Mouse (Mus musculus) spleen, adult 2 months (tissue): ENCODE measurements around the gene Rcn3. TPM values are rescaled to one million over a fixed set of nuclear protein-coding genes. Genes with fewer than 3 reads are reported as not detected.
A peak's percentile ranks its signal among the peaks of the same experiment; 100 is the strongest.

Source experiments
- DNase-seq, 2 experiments: peaks; one replicate each; pipeline versions ENCODE4 v3.0.0 to v3.0.0-alpha.2; 2012 to 2021; ENCODE audit warnings: low spot score in 2 of 2, low read depth in 1 of 2
- H3K27ac ChIP-seq: fragments of 200-500 bp; 2 replicates; pipeline ENCODE4 v1.5.1; 2012; ENCODE audit warnings: low read length, inconsistent platforms; ENCODE audit not compliant: insufficient read depth
- H3K27me3 ChIP-seq: fragments of 200-500 bp; 2 replicates; pipeline ENCODE4 v1.6.1; 2012; ENCODE audit warnings: mild to moderate bottlenecking, moderate library complexity, low read length, inconsistent platforms; ENCODE audit not compliant: control insufficient read depth, insufficient read depth
- H3K36me3 ChIP-seq: fragments of 200-500 bp; 2 replicates; pipeline ENCODE4 v1.6.1; 2012; ENCODE audit warnings: mild to moderate bottlenecking, low read length, inconsistent platforms; ENCODE audit not compliant: control insufficient read depth, insufficient read depth
- H3K4me1 ChIP-seq: fragments of 200-500 bp; 2 replicates; pipeline ENCODE4 v1.6.1; 2011; ENCODE audit warnings: inconsistent platforms; ENCODE audit not compliant: control insufficient read depth, insufficient read depth, insufficient read length
- H3K4me3 ChIP-seq: fragments of 200-500 bp; 2 replicates; pipeline ENCODE4 v1.5.1; 2011; ENCODE audit warnings: mild to moderate bottlenecking, inconsistent platforms; ENCODE audit not compliant: insufficient read depth, insufficient read length; ENCODE audit errors: extremely low read depth
- CTCF ChIP-seq: fragments of 200-500 bp; IDR thresholded peaks from 2 replicates; pipeline ENCODE4 v1.5.1; 2011; ENCODE audit warnings: mild to moderate bottlenecking, inconsistent platforms; ENCODE audit not compliant: insufficient read depth, insufficient read length, insufficient replicate concordance; ENCODE audit errors: extremely low read depth
- POLR2A ChIP-seq: fragments of 200-500 bp; IDR thresholded peaks from 2 replicates; pipeline ENCODE4 v1.6.1; 2011; ENCODE audit warnings: low read depth, low read length, inconsistent platforms
- WGBS: fragments of 180-500 bp; shearing (Covaris S2); methylation state at CpG from one replicate; pipeline ENCODE4 v1.1.7; 2018; 5-methylcytosine and 5-hydroxymethylcytosine counted together
- polyA plus RNA-seq: library from polyadenylated mRNA; depleted of rRNA; stranded (reverse); fragments of >200 nt; gene quantifications from 2 replicates; pipeline ENCODE4 v1.2.3, GENCODE M21; 2012; rRNA removed

Gene Rcn3
- polyA plus RNA-seq, result 96.5 and 100 TPM in 2 replicates

DNA sequence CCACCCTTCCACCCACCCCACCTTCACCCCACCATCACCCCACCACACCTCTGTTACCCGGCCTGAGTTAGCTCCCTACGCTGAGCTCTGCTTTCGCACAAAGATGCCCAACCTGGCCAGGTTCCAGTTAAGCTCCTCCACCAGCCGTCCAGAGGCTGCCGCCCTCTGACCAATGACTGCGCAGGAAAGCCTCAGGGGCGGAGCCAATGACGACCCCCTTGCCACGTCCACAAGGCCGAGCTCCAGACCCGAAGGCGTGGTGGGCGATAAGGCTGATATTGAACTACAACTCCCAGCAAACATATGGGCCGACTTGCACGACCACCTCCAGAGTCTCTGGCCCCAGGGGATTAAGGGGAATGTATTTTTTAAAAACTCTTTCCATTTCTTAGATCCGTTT lies at the start of gene Rcn3:
TSS of gene Rcn3 (minus strand) at position 174 of the 400 bp plus-strand sequence.
- no peaks in the 10 kb centered on the region for H3K27me3 ChIP-seq
- no peaks in the 10 kb centered on the region; the same call in 1 of the 2 replicates for H3K36me3 ChIP-seq
- no peak for DNase-seq
- no peak for TF ChIP-seq POLR2A
- TF ChIP-seq CTCF, result no peak
- peaks cover 2% of the 10 kb centered on the region for H3K4me1 ChIP-seq
- H3K4me3 ChIP-seq, result peak within 1 kb of the TSS; percentile 38; the same call in 1 of the 2 replicates
- WGBS, result 2% methylated on average over 16 of the region's 16 CpGs
- H3K27ac ChIP-seq, result peak within 1 kb of the TSS; percentile 23

DNA sequence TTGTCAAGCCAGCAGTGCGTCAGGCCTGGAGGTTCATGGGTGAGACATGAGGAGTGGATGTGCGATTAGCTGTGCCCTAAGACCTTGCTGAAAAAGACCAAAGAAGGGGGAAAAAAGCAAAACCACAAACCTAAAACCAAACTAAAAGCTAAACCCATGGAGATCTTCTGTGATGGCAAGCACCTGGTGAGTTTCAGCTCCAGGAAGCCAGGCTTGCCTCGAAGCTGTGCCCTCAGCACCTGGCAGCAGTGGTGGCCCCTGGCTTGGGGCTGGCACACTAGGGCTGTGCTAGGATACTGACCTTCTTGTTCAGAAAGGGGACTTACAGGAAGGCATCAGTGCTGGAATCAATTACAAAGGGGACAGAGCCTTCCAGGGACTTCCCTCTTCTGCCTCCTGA lies 49.3 kb upstream of the Rcn3 start:
- 51% methylated on average over 3 of the region's 3 CpGs for WGBS
- H3K4me1 ChIP-seq, result no peaks in the 10 kb centered on the region; the same call in 1 of the 2 replicates

DNA sequence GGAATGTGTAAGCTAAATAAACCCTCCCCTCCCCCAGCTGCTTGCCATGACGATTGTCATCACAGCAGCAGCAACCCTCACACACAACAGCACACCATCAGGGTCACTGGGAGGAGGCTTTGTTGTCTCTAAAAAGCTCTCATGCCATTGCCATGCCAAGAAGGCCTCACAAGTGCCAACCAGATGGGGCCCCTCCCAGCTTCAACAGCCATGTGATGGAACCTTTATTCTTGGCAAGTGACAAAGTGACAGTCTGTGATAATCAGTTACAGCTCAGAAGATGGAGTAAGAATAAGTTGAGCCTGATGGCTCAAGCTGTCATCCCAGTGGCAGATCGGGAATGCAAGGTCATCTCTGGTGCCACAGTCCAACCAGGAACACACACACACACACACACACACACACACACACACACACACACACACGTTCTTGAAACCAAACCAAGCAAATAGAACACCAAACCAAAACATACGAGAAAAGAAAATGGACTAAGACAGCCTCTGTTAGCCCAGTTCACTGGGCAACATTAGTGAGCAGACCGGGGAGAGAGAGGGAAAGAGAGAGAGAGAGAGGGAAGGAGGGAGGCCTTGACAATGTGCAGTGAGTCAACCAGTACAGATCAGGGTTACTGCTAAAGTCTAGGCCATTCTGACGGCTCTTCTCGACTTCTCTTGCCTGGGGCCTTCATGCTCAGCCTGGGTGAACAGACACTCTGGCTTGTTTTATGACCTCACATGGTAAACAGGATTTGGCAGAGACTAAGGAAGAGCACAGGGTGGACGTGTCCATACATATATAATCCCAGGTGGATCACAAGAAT lies 48.1 kb upstream of the Rcn3 start:
- no peak overlapping the region for H3K4me3 ChIP-seq
- H3K4me1 ChIP-seq, result peaks cover 5% of the 10 kb centered on the region; the same call in 1 of the 2 replicates
- WGBS, result 88% methylated on average over 8 of the region's 8 CpGs
- H3K27me3 ChIP-seq, result no peaks in the 10 kb centered on the region
- H3K36me3 ChIP-seq, result peaks cover 15% of the 10 kb centered on the region
- no peak overlapping the region for H3K27ac ChIP-seq
- TF ChIP-seq POLR2A, result no peak
- TF ChIP-seq CTCF, result no peak
- no peak for DNase-seq

More for the DNA sequence above, 49.3 kb upstream of the Rcn3 start:
- H3K27ac ChIP-seq, result peak overlapping the region; percentile 25; the same call in 1 of the 2 replicates
- H3K27me3 ChIP-seq, result no peaks in the 10 kb centered on the region
- DNase-seq, result no peak
- peaks cover 20% of the 10 kb centered on the region for H3K36me3 ChIP-seq
- TF ChIP-seq POLR2A (no peak), CTCF (no peak)
- no peak overlapping the region for H3K4me3 ChIP-seq

DNA sequence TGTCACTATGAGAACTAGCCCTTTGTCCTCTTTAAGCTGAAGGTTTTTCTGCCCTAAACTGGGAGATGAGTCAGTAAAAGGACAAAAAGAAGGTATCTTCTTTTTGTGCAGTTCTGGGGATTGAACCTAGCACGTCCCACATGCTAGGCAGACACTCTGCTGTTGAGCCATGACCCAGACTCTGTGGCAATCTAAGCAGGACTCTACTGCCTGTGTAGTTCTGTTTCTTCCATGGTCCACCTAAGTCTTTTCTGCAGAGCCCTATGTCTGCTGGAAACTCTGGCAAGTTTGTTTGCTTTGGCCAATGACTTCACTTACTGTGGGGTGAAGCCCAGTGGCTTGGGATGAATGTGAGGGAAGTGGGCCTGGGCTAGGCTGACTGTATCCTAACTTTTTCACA lies 46.4 kb upstream of the Rcn3 start:
- H3K36me3 ChIP-seq, result peaks cover 6% of the 10 kb centered on the region
- no peak overlapping the region for H3K27ac ChIP-seq
- peaks cover 5% of the 10 kb centered on the region; the same call in 1 of the 2 replicates for H3K4me1 ChIP-seq
- TF ChIP-seq CTCF (no peak), POLR2A (no peak)
- WGBS, result 88% methylated on average over 1 of the region's 1 CpGs
- DNase-seq, result no peak
- no peaks in the 10 kb centered on the region for H3K27me3 ChIP-seq
- no peak overlapping the region for H3K4me3 ChIP-seq

DNA sequence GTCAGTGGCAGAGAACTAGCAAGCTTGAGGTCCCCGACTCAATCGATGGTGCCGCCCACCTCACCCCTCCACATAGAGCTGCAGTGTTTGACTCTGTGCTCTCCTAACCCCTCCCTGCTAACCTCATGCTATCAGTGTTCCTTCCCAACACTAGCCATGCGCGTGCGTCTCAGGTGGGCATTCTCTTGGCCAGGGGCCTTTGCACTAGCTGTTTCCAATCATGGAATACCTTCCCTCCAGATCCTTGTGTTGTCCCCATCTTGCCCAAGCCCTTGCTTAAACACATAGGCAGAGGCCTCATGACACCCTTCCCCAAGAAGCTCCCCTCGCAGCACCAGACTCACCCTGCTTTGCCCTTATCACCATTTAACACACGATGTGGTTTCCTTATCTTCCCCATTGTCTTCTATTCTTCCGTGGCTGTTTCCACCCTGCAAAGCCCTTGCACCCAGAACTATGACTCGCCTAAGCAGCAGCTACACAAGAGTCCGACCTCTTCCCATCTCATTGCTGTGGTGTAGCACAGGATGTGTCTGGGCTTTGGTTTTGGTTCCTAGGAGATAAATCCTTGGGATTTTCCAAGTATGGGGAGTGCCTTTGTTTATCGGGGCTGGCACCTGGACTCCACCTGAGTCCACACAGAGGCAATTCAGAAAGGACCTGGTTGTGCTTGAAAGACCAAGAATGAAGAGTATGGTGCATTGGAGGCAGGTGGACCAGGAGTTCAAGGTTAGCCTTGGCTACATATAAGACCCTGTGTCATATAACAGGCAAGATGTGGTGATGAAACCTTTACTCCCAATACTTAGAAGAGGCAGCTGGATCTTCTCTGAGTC lies 45.4 kb upstream of the Rcn3 start:
- Histone ChIP-seq H3K36me3 (peaks cover 3% of the 10 kb centered on the region), H3K4me1 (peaks cover 5% of the 10 kb centered on the region; the same call in 1 of the 2 replicates), H3K27ac (peak overlapping the region; percentile 15; the same call in 1 of the 2 replicates), H3K4me3 (no peak overlapping the region), H3K27me3 (no peaks in the 10 kb centered on the region)
- DNase-seq, result no peak
- WGBS, result 38% methylated on average over 12 of the region's 12 CpGs
- no peak for TF ChIP-seq POLR2A
- TF ChIP-seq CTCF, result no peak

DNA sequence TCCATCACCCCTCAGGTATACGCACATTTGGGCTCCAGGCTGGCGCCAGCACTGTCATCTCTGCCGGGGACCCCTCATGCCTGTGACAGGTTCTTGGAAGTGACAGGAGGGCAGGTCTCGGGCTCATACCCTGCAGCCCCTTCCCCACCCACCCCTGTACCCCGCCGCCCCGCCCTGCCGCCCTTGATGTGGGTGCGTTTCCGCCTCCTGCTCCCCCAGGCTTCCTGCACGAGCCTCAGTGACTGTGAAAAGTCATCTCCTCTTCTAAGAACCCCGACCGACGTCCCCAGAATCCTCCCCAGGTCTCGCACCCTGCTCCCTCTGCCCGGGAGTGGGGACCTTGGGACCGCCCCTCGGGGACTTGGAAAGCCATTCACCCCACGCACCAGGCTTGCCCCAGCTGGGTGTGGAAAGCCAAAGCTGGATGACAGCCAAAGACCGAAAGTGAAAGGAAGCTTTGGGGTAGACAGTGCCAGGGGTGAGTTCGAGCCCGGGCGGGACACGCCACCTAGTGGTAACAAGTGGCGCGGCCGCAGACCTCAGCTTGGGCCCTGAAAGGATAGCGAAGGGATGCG lies 44.1 kb upstream of the Rcn3 start, which contains the start of the genes Gm45713 and Flt3l:
TSS of gene Gm45713 (minus strand) at position 239 of the 575 bp plus-strand sequence.
TSS of gene Flt3l (minus strand) at position 440 of the 575 bp plus-strand sequence.
- DNase-seq, result peak; percentile 78 to 86
- H3K27me3 ChIP-seq, result no peaks in the 10 kb centered on the region
- TF ChIP-seq POLR2A, result no peak
- peak; percentile 97 for TF ChIP-seq CTCF
- H3K4me1 ChIP-seq, result peaks cover 5% of the 10 kb centered on the region; the same call in 1 of the 2 replicates
- H3K36me3 ChIP-seq, result peaks cover 8% of the 10 kb centered on the region
- H3K27ac ChIP-seq, result peak within 1 kb of the TSS; percentile 92
- WGBS, result 1% methylated on average over 29 of the region's 29 CpGs
- peak within 1 kb of the TSS; percentile 84 for H3K4me3 ChIP-seq

DNA sequence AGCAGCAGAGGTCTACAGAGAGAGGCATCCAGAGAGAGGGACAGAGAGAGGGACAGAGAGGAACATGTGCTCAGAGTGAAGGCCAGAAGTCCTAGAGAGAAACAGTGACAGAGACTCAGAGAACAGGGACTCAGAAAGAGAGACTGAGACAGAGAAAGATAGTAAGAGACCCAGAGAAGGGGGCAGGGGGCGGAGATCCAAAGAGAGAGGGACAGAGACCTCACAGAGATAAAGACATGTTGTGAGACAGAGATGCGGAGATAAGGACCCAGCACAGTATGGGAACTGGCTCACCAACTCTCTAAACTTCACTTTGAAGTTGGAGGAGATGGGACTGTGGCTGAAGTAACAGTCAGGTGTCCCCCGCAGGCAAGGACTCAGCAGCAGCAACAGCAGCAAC lies 43.3 kb upstream of the Rcn3 start:
- DNase-seq, result no peak
- TF ChIP-seq CTCF (no peak), POLR2A (no peak)
- H3K36me3 ChIP-seq, result peaks cover 8% of the 10 kb centered on the region
- peak overlapping the region; percentile 84 for H3K4me3 ChIP-seq
- peaks cover 5% of the 10 kb centered on the region; the same call in 1 of the 2 replicates for H3K4me1 ChIP-seq
- WGBS, result 62% methylated on average over 3 of the region's 3 CpGs
- peak overlapping the region; percentile 68 for H3K27ac ChIP-seq
- no peaks in the 10 kb centered on the region for H3K27me3 ChIP-seq
